Comparison of ENCODE assay signal across 24 mouse cellular contexts in genomic region chr14:14645084-14645483, GRCm38 (mm10).
"Had no signal": no experiment of that assay in that cellular context is flagged by ENCODE, and none has a peak within 500 bp of the region (broad histone marks: within the 10 kb centered on the region; RNA-seq: fewer than 3 reads in every experiment).

No protein-coding gene starts in this region.

- H3K27me3 ChIP-seq: heart, embryonic 12.5 days; hindbrain, embryonic 12.5 days; intestine, embryonic 15.5 days; limb, embryonic 13.5 days had no signal

- H3K9ac ChIP-seq: forebrain, postnatal 0 days; heart, embryonic 12.5 days; hindbrain, embryonic 12.5 days; hindbrain, embryonic 14.5 days; intestine, embryonic 15.5 days; limb, embryonic 13.5 days had no signal

- DNase-seq: forebrain, postnatal 0 days; gastrocnemius, postnatal 14 days; gastrocnemius, postnatal 36 days; heart, adult 18-20 months; heart, postnatal 10 days; heart, postnatal 4 days; kidney, adult 18-20 months; kidney, adult 8-10 months; kidney, postnatal 10 days; kidney, postnatal 25 days; kidney, postnatal 4 days; layer of hippocampus, postnatal 36 days; left cerebral cortex, postnatal 4 days had no signal

- H3K9me3 ChIP-seq: heart, embryonic 10.5 days; hindbrain, embryonic 10.5 days; hindbrain, embryonic 12.5 days; intestine, embryonic 15.5 days; limb, embryonic 13.5 days had no signal

- H3K4me3 ChIP-seq: heart, embryonic 10.5 days; heart, embryonic 12.5 days; hindbrain, embryonic 10.5 days; hindbrain, embryonic 12.5 days; intestine, embryonic 15.5 days; layer of hippocampus, adult 2 months; limb, embryonic 13.5 days had no signal

- H3K4me2 ChIP-seq: heart, embryonic 12.5 days; hindbrain, embryonic 12.5 days; hindbrain, embryonic 14.5 days; intestine, embryonic 15.5 days; limb, embryonic 13.5 days had no signal

- H3K4me1 ChIP-seq: heart, embryonic 10.5 days; heart, embryonic 12.5 days; hindbrain, embryonic 12.5 days; intestine, embryonic 15.5 days; limb, embryonic 13.5 days had no signal

- ATAC-seq: forebrain, postnatal 0 days; hindbrain, embryonic 16.5 days; inflammation-experienced regulatory T-cells, adult 6 months; intestine, embryonic 15.5 days; intestine, postnatal 0 days had no signal

- H3K36me3 ChIP-seq: heart, embryonic 10.5 days; heart, embryonic 12.5 days; hindbrain, embryonic 10.5 days; hindbrain, embryonic 12.5 days; intestine, embryonic 15.5 days; limb, embryonic 13.5 days had no signal

- H3K27ac ChIP-seq: heart, embryonic 10.5 days; hindbrain, embryonic 10.5 days; hindbrain, embryonic 12.5 days; hindbrain, embryonic 14.5 days; intestine, embryonic 15.5 days; layer of hippocampus, adult 2 months; limb, embryonic 13.5 days had no signal
